Mouse (Mus musculus) liver, embryonic 16.5 days (tissue): ENCODE measurements around the gene Med10. TPM values are rescaled to one million over a fixed set of nuclear protein-coding genes. Genes with fewer than 3 reads are reported as not detected.

ENCODE experiments used
- ATAC-seq: fragments of 200-750 bp; cut with Nextera tagmentation; 2 replicates; pipeline ENCODE4 v1.8.0; 2017; ENCODE audit warnings: low read depth, mild to moderate bottlenecking, moderate number of reproducible peaks, moderate library complexity
- H3K27ac ChIP-seq: fragments of 300-500 bp; sonication (generic); 2 replicates; pipeline ENCODE4 v1.5.1; 2014; ENCODE audit warnings: mild to moderate bottlenecking, low read length
- H3K27me3 ChIP-seq: fragments of 300-500 bp; sonication (generic); 2 replicates; pipeline ENCODE4 v1.6.1; 2014; ENCODE audit warnings: low read depth, low read length, mixed read lengths; ENCODE audit not compliant: control insufficient read depth, insufficient read depth
- H3K36me3 ChIP-seq: fragments of 300-500 bp; sonication (generic); 2 replicates; pipeline ENCODE4 v1.6.1; 2014; ENCODE audit warnings: mild to moderate bottlenecking; ENCODE audit not compliant: control insufficient read depth, insufficient read depth
- H3K4me1 ChIP-seq: fragments of 300-500 bp; sonication (generic); 2 replicates; pipeline ENCODE4 v1.6.1; 2014; ENCODE audit warnings: low read depth, low read length, mixed read lengths; ENCODE audit not compliant: control insufficient read depth
- H3K4me2 ChIP-seq: fragments of 300-500 bp; sonication (generic); 2 replicates; pipeline ENCODE4 v1.6.1; 2014; ENCODE audit warnings: low read depth, low read length, mixed read lengths
- H3K4me3 ChIP-seq: fragments of 300-500 bp; sonication (generic); 2 replicates; pipeline ENCODE4 v1.5.1; 2014; ENCODE audit warnings: low read depth, mild to moderate bottlenecking, low read length
- H3K9ac ChIP-seq: fragments of 300-500 bp; sonication (generic); 2 replicates; pipeline ENCODE4 v1.6.1; 2014; ENCODE audit warnings: low read depth, low read length
- H3K9me3 ChIP-seq: fragments of 300-500 bp; sonication (generic); replicated peaks from 2 replicates; pipeline ENCODE4 v1.6.1; 2016; ENCODE audit warnings: low read length; ENCODE audit not compliant: control insufficient read depth
- WGBS: fragments of 180-500 bp; shearing (Covaris S2); extraction: QIAGEN DNeasy Blood & Tissue Kit; methylation state at CpG from one replicate; pipeline ENCODE4 v1.1.7; 2014; ENCODE audit not compliant: insufficient replicate concordance; 5-methylcytosine and 5-hydroxymethylcytosine counted together
- polyA plus RNA-seq: library from polyadenylated mRNA; unstranded; fragments of >200 nt; fragmentation: Nextera tagmentation; extraction: Ambion mirVana; gene quantifications from 2 replicates; pipeline ENCODE4 v1.2.1, GENCODE M21; 2015

The Med10 gene
- polyA plus RNA-seq = 35.5 and 37.1 TPM in 2 replicates

DNA sequence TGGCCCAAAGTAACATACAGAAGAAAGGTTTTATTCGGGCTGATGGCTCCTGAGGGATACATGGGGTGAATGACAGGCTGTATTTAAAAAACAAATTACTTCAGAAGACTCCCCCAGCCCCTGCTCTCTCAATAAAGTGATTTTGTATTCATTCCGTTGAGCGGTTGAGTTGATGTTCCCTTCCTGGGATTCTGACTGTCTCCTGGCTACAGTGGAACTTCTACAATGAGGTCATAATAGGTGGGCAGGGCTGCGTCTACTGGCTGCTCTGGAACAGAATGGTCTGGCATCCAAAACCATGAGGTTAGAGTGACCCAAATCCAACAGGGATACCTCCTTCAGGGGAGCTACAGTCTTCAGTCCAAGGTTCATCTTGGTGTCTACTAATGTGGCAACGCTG is at the start of gene Med10:
TSS of gene Med10 (plus strand) at position 301 of the 400 bp plus-strand sequence.
- ATAC-seq = no peak
- Histone ChIP-seq H3K27ac (no peak within 1 kb of the TSS), H3K36me3 (no peaks in the 10 kb centered on the region), H3K4me2 (no peak within 1 kb of the TSS), H3K9me3 (no peaks in the 10 kb centered on the region), H3K4me1 (no peaks in the 10 kb centered on the region), H3K9ac (no peak within 1 kb of the TSS), H3K4me3 (no peak within 1 kb of the TSS), H3K27me3 (no peaks in the 10 kb centered on the region)
- WGBS = 56% methylated on average over 5 of the region's 5 CpGs

- WGBS = 41% methylated on average over 2 of the region's 2 CpGs
- H3K9me3 ChIP-seq = no peaks in the 10 kb centered on the region
These were observed 49.3 kb upstream of the Med10 start for GRCm38 (mm10) chr13:69752875-69753274.

GRCm38 (mm10) chr13:69758979-69759378 is 43.2 kb upstream of the Med10 start:
- no peak overlapping the region for H3K4me2 ChIP-seq
- no peak for ATAC-seq

More at GRCm38 (mm10) chr13:69752875-69753274, 49.3 kb upstream of the Med10 start:
- no peak overlapping the region for H3K4me3 ChIP-seq
- no peaks in the 10 kb centered on the region for H3K4me1 ChIP-seq
- no peak overlapping the region for H3K4me2 ChIP-seq
- H3K27me3 ChIP-seq = no peaks in the 10 kb centered on the region
- H3K27ac ChIP-seq = no peak overlapping the region
- no peaks in the 10 kb centered on the region for H3K36me3 ChIP-seq
- no peak overlapping the region for H3K9ac ChIP-seq
- no peak for ATAC-seq

GRCm38 (mm10) chr13:69761393-69761792 is 40.8 kb upstream of the Med10 start:
- H3K27me3 ChIP-seq = no peaks in the 10 kb centered on the region
- WGBS = 62% methylated on average over 10 of the region's 10 CpGs
- no peaks in the 10 kb centered on the region for H3K36me3 ChIP-seq
- H3K9me3 ChIP-seq = no peaks in the 10 kb centered on the region
- no peak overlapping the region for H3K27ac ChIP-seq
- no peak overlapping the region for H3K4me2 ChIP-seq
- ATAC-seq = no peak
- H3K4me1 ChIP-seq = no peaks in the 10 kb centered on the region
- no peak overlapping the region for H3K4me3 ChIP-seq
- H3K9ac ChIP-seq = no peak overlapping the region

More at GRCm38 (mm10) chr13:69758979-69759378, 43.2 kb upstream of the Med10 start:
- no peaks in the 10 kb centered on the region for H3K36me3 ChIP-seq
- 69% methylated on average over 6 of the region's 6 CpGs for WGBS
- H3K9me3 ChIP-seq = no peaks in the 10 kb centered on the region
- H3K9ac ChIP-seq = no peak overlapping the region
- no peaks in the 10 kb centered on the region for H3K27me3 ChIP-seq
- H3K27ac ChIP-seq = no peak overlapping the region
- H3K4me1 ChIP-seq = no peaks in the 10 kb centered on the region
- H3K4me3 ChIP-seq = no peak overlapping the region

DNA sequence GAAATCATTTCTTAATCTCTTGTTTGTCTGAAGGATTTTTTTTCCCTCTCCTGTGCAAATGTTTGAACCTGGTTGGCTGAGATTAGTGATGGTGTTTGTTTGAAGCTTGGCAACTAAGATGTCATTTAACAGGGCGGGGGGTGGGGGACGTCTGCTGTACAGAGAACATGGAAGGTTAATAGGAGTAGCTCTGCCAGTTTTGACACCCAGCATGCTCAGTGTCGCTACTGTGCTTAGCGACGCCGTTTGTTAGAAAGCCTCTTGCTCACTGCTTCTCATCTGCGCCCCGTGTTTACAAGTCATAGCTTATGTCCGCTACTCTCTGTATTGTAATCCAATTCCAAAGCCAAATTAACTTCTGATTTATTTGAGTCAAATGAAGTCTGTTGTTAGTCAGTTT is 37.5 kb upstream of the Med10 start:
- Histone ChIP-seq H3K4me2 (no peak overlapping the region), H3K4me1 (no peaks in the 10 kb centered on the region), H3K27me3 (no peaks in the 10 kb centered on the region), H3K9ac (no peak overlapping the region), H3K27ac (no peak overlapping the region), H3K9me3 (peaks cover 2% of the 10 kb centered on the region), H3K4me3 (no peak overlapping the region), H3K36me3 (no peaks in the 10 kb centered on the region)
- WGBS = 74% methylated on average over 9 of the region's 9 CpGs
- no peak for ATAC-seq

DNA sequence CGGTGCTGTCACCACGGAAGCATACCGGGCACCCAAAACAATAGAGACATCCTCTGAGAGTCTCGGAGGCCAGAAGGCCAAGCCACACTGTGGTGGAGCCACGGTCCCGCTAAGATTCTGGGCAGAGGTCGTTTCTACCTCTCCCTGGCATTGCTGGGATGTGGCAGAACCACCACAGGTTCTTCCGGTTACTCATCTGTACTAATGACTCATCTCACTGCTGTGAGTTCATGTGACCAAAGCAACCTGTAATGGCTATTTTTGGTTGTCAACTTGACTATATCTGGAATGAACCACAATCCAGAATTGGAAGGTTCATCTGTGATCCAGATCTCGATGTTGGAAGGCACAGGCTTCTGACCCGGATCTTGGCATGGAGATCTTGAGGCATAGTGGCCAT is 34.0 kb upstream of the Med10 start:
- WGBS = 67% methylated on average over 10 of the region's 10 CpGs
- H3K9me3 ChIP-seq = peaks cover 2% of the 10 kb centered on the region
- no peaks in the 10 kb centered on the region for H3K4me1 ChIP-seq
- H3K36me3 ChIP-seq = no peaks in the 10 kb centered on the region
- no peak overlapping the region for H3K4me3 ChIP-seq
- no peak overlapping the region for H3K9ac ChIP-seq
- no peak for ATAC-seq
- no peak overlapping the region for H3K4me2 ChIP-seq
- H3K27ac ChIP-seq = no peak overlapping the region
- no peaks in the 10 kb centered on the region for H3K27me3 ChIP-seq

DNA sequence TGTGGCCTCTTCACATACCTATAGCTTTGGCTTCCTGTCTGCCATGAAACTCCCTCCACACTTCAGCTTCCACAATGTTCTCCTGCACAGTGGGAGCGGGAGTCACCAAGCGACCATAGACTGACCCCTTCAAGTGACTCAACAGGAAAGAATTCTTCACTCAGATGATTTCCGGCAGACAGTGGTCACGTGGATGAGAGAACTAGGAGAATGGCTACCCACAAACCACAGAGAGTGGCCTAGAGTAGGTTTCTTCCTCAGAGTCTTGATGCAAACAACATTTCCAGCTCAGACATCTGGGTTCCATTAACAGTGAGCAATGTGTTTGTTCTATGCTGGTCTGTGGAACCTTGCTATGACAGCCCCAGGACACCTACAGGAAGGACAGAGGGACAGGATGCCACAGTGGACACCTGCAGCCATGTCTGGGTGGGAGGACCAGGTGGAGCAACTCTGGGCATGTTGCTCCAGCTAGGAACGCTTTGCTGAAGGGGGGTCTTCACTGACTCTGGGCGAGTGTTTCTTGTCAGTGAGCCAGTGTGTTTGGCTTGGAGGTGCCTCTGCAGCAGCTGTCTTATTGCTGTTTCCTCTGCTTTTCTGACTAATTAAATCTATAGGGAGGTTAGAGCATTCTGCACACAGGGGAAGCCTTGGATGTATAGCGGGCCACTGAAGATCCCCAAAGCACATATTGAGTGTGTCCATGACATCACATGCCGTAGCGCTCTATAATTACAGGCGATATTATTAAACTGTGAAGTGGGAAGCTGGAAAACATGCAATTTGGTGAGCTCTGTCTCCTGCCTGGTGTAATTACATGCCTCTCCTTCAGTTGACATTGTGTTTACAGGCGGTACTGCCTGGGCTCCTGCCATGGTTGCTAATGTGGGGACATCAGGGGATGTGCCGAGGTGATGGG is 31.4 kb upstream of the Med10 start:
- no peak overlapping the region for H3K9ac ChIP-seq
- H3K4me2 ChIP-seq = no peak overlapping the region
- no peaks in the 10 kb centered on the region for H3K4me1 ChIP-seq
- H3K27me3 ChIP-seq = no peaks in the 10 kb centered on the region
- WGBS = 59% methylated on average over 12 of the region's 12 CpGs
- no peak overlapping the region for H3K27ac ChIP-seq
- H3K4me3 ChIP-seq = no peak overlapping the region
- no peaks in the 10 kb centered on the region for H3K36me3 ChIP-seq
- H3K9me3 ChIP-seq = peaks cover 2% of the 10 kb centered on the region
- no peak for ATAC-seq

GRCm38 (mm10) chr13:69772358-69772757 is 29.8 kb upstream of the Med10 start:
- ATAC-seq = no peak
- no peaks in the 10 kb centered on the region for H3K27me3 ChIP-seq
- no peak overlapping the region for H3K4me2 ChIP-seq
- H3K9ac ChIP-seq = no peak overlapping the region
- H3K27ac ChIP-seq = no peak overlapping the region
- WGBS = 67% methylated on average over 4 of the region's 4 CpGs
- H3K4me3 ChIP-seq = no peak overlapping the region
- peaks cover 2% of the 10 kb centered on the region for H3K9me3 ChIP-seq
- H3K4me1 ChIP-seq = no peaks in the 10 kb centered on the region
- no peaks in the 10 kb centered on the region for H3K36me3 ChIP-seq

GRCm38 (mm10) chr13:69778221-69778620 is 24.0 kb upstream of the Med10 start:
- Histone ChIP-seq H3K27ac (no peak overlapping the region), H3K4me3 (no peak overlapping the region), H3K9ac (no peak overlapping the region), H3K27me3 (no peaks in the 10 kb centered on the region), H3K9me3 (no peaks in the 10 kb centered on the region), H3K36me3 (no peaks in the 10 kb centered on the region), H3K4me2 (no peak overlapping the region), H3K4me1 (no peaks in the 10 kb centered on the region)
- WGBS = 79% methylated on average over 19 of the region's 19 CpGs
- no peak for ATAC-seq
